Comparison of ENCODE assay signal across 21 mouse cellular contexts in genomic region chr13:51850565-51850964, GRCm38 (mm10). TPM values are rescaled to one million over a fixed set of nuclear protein-coding genes. Genes with fewer than 3 reads are reported as not detected.
A peak's percentile ranks its signal among the peaks of the same experiment; 100 is the strongest.
DNase-seq lines count a peak whose midpoint lies in the region; ATAC-seq lines count a peak whose summit lies in the region.
"Had no signal": no experiment of that assay in that cellular context is flagged by ENCODE, and none has a peak within 500 bp of the region (broad histone marks: within the 10 kb centered on the region; RNA-seq: fewer than 3 reads in every experiment).

No protein-coding gene starts in this region.

- DNase-seq in heart, postnatal 14 days: no peak
- peak; percentile 83 for DNase-seq in midbrain, embryonic 11.5 days (ENCODE audit: low spot score, missing footprints)
- no peak for DNase-seq in midbrain, embryonic 14.5 days
- DNase-seq in A20 (ENCODE audit: low read depth, low spot score): peak; percentile 41
- DNase-seq in splenic B cell, adult 2 months (ENCODE audit: low read depth, low spot score): peak; percentile 14
- no peak for DNase-seq in adrenal gland, postnatal 14 days
- DNase-seq: adrenal gland, adult 2 months; adrenal gland, postnatal 10 days; adrenal gland, postnatal 36 days; cerebellum, adult 11-12 months; cerebellum, adult 2 months; cerebellum, adult 9-10 months; cerebellum, postnatal 10 days; cerebellum, postnatal 25 days had no signal

- peak overlapping the region; percentile 97; the same call in 1 of the 2 replicates for H3K27ac ChIP-seq in heart, embryonic 13.5 days (replicated peaks)
- H3K27ac ChIP-seq in midbrain, embryonic 11.5 days (ENCODE audit: low read depth, low read length): no peak overlapping the region
- no peak overlapping the region for H3K27ac ChIP-seq in midbrain, embryonic 14.5 days (replicated peaks; ENCODE audit: low read depth, low read length)
- H3K27ac ChIP-seq: embryonic facial prominence, embryonic 10.5 days; embryonic facial prominence, embryonic 12.5 days had no signal

- no peak overlapping the region for H3K4me3 ChIP-seq in heart, embryonic 13.5 days
- no peak overlapping the region for H3K4me3 ChIP-seq in midbrain, embryonic 11.5 days (ENCODE audit: low read depth, low read length)
- no peak overlapping the region for H3K4me3 ChIP-seq in midbrain, embryonic 14.5 days (replicated peaks; ENCODE audit: low read depth, low read length)
- H3K4me3 ChIP-seq: embryonic facial prominence, embryonic 12.5 days; forebrain, embryonic 12.5 days had no signal

- H3K9ac ChIP-seq in heart, embryonic 13.5 days: no peak overlapping the region
- no peak overlapping the region for H3K9ac ChIP-seq in midbrain, embryonic 11.5 days (ENCODE audit: low read length)
- no peak overlapping the region for H3K9ac ChIP-seq in midbrain, embryonic 14.5 days (replicated peaks; ENCODE audit: low read length)
- H3K9ac ChIP-seq: embryonic facial prominence, embryonic 12.5 days; forebrain, embryonic 12.5 days had no signal

- peak overlapping the region; percentile 93; the same call in 1 of the 2 replicates for H3K4me2 ChIP-seq in heart, embryonic 13.5 days
- H3K4me2 ChIP-seq in midbrain, embryonic 11.5 days: no peak overlapping the region
- H3K4me2 ChIP-seq in midbrain, embryonic 14.5 days (ENCODE audit: low read length): no peak overlapping the region

- peaks cover 59% of the 10 kb centered on the region for H3K4me1 ChIP-seq in heart, embryonic 13.5 days
- H3K4me1 ChIP-seq in midbrain, embryonic 11.5 days (ENCODE audit: control insufficient read depth, insufficient read depth, low read length): peaks cover 25% of the 10 kb centered on the region
- H3K4me1 ChIP-seq in midbrain, embryonic 14.5 days (ENCODE audit: control insufficient read depth, insufficient read depth, low read length): peaks cover 32% of the 10 kb centered on the region

- H3K9me3 ChIP-seq in heart, embryonic 13.5 days: no peaks in the 10 kb centered on the region
- H3K9me3 ChIP-seq in midbrain, embryonic 11.5 days (ENCODE audit: control insufficient read depth, low read length): no peaks in the 10 kb centered on the region
- H3K9me3 ChIP-seq in midbrain, embryonic 14.5 days (ENCODE audit: control insufficient read depth, low read length): no peaks in the 10 kb centered on the region
- H3K9me3 ChIP-seq: embryonic facial prominence, embryonic 10.5 days; embryonic facial prominence, embryonic 12.5 days; forebrain, embryonic 10.5 days; forebrain, embryonic 12.5 days had no signal

- ATAC-seq in heart, embryonic 13.5 days (ENCODE audit: extremely low read depth, insufficient number of reproducible peaks, low FRiP score, low TSS enrichment): no peak
- no peak for ATAC-seq in midbrain, embryonic 11.5 days (ENCODE audit: low FRiP score)
- ATAC-seq in midbrain, embryonic 14.5 days (ENCODE audit: low FRiP score, low TSS enrichment): no peak
- ATAC-seq: forebrain, embryonic 14.5 days; forebrain, embryonic 16.5 days had no signal

- H3K27me3 ChIP-seq in heart, embryonic 13.5 days (replicated peaks): peaks cover 7% of the 10 kb centered on the region; the same call in 1 of the 2 replicates
- H3K27me3 ChIP-seq in midbrain, embryonic 11.5 days (ENCODE audit: control insufficient read depth, insufficient read depth, low read length): peaks cover 48% of the 10 kb centered on the region
- peaks cover 16% of the 10 kb centered on the region; the same call in 1 of the 2 replicates for H3K27me3 ChIP-seq in midbrain, embryonic 14.5 days (ENCODE audit: control insufficient read depth, insufficient read depth, low read length)
- no peaks in the 10 kb centered on the region for H3K27me3 ChIP-seq in splenic B cell, adult 2 months (ENCODE audit: control insufficient read depth, insufficient read depth, low read length, poor library complexity, severe bottlenecking)

- 0 out of 2 replicates have a peak, but pooled peaks cover 2% of the 10 kb centered on the region for H3K36me3 ChIP-seq in heart, embryonic 13.5 days
- H3K36me3 ChIP-seq in midbrain, embryonic 11.5 days (ENCODE audit: control insufficient read depth, insufficient read depth, low read length): no peaks in the 10 kb centered on the region
- H3K36me3 ChIP-seq in midbrain, embryonic 14.5 days (ENCODE audit: control insufficient read depth, insufficient read depth, low read length): no peaks in the 10 kb centered on the region
- H3K36me3 ChIP-seq in splenic B cell, adult 2 months (ENCODE audit: control insufficient read depth, insufficient read depth, low read length, poor library complexity, severe bottlenecking): no peaks in the 10 kb centered on the region
- H3K36me3 ChIP-seq: embryonic facial prominence, embryonic 12.5 days; forebrain, embryonic 12.5 days had no signal

- WGBS in heart, embryonic 13.5 days: 77% methylated on average over 1 of the region's 1 CpGs
- 56% methylated on average over 1 of the region's 1 CpGs for WGBS in midbrain, embryonic 11.5 days
- WGBS in midbrain, embryonic 14.5 days: 56% methylated on average over 1 of the region's 1 CpGs

- intact Hi-C loops in heart, postnatal 14 days (cut with DNase I): no loop called here

RNA-seq across cellular contexts. Expression of gene Gadd45g, which starts 4.1 kb away (rescaled TPM):
- polyA plus RNA-seq in heart, embryonic 13.5 days (2015; fragmentation: Nextera tagmentation; extraction: Ambion mirVana): 51.2 and 51.8 TPM in 2 replicates
- total RNA-seq in heart, postnatal 14 days (2021): 10 to 100 TPM; 31.7 to 32.6 TPM
- 252 and 256 TPM in 2 replicates for polyA plus RNA-seq in midbrain, embryonic 11.5 days (2014; fragmentation: Nextera tagmentation; extraction: Ambion mirVana)
- 58.7 and 85.9 TPM in 2 replicates for polyA plus RNA-seq in midbrain, embryonic 14.5 days (2014; fragmentation: Nextera tagmentation; extraction: Ambion mirVana)
- 51.7 and 63.2 TPM in 2 replicates for total RNA-seq in adrenal gland, postnatal 14 days (2021)

RNA-seq across cellular contexts. Expression of gene Sema4d, which starts 57.0 kb away (rescaled TPM):
- 13.0 and 13.9 TPM in 2 replicates for polyA plus RNA-seq in heart, embryonic 13.5 days (2015; fragmentation: Nextera tagmentation; extraction: Ambion mirVana)
- total RNA-seq in heart, postnatal 14 days (2021): 10 to 100 TPM; 78.3 to 78.4 TPM
- 4.9 and 5.0 TPM in 2 replicates for polyA plus RNA-seq in midbrain, embryonic 11.5 days (2014; fragmentation: Nextera tagmentation; extraction: Ambion mirVana)
- 11.5 and 13.3 TPM in 2 replicates for polyA plus RNA-seq in midbrain, embryonic 14.5 days (2014; fragmentation: Nextera tagmentation; extraction: Ambion mirVana)
- total RNA-seq in adrenal gland, postnatal 14 days (2021): 9.5 and 20.0 TPM in 2 replicates

Comparison
In these comparisons a context has a peak if more than half of its experiments do, and no peak if none do; other contexts are left out.
1. DNase-seq: peak in midbrain, embryonic 11.5 days (single experiment), A20 (single experiment) and splenic B cell, adult 2 months (single experiment); none in heart, postnatal 14 days (0 of 2), midbrain, embryonic 14.5 days (single experiment) and adrenal gland, postnatal 14 days (single experiment).